Mouse (Mus musculus): ENCODE measurements at regions not wholly inside any gene's neighbourhood (a gene's known extent, or its start where the extent isn't known, plus 50 kb on each side); places are given as distances from the start of the nearest gene placed in this dataset.
"Not testable (repeated sequence)": the region's sequence is repeated elsewhere in the genome, so short reads cannot be mapped to it uniquely, and the experiment has no call there.

DNA sequence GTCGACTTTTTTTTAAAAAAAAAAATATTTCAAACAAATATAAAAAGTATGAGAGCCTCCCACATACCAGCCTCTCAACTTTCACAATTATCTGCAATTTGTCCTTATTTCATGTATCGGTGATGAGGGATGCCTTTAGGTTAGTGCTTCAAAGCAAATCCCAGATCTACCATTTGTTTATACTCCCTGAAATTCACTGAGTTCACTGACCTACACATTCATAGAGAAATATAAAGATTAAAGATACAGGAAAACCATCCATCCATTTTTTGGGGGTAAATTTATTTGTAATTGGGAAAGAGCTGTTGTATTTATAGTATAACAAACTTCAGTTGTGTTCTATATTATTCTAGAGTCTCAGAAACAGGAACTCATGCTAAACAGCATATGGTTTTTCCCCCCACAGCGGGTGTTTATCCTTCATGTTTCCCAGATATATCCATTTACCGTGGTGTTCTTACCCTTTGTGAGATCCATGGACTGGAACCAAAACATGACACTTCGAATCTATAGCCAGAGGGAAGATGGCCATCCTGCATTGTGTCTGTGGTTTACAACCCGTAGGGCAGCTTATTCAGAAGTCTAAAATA lies 120.1 kb upstream of the Cpsf6 start:
- no peak for DNase-seq (ENCODE audit: low spot score in 2 of 2)

DNA sequence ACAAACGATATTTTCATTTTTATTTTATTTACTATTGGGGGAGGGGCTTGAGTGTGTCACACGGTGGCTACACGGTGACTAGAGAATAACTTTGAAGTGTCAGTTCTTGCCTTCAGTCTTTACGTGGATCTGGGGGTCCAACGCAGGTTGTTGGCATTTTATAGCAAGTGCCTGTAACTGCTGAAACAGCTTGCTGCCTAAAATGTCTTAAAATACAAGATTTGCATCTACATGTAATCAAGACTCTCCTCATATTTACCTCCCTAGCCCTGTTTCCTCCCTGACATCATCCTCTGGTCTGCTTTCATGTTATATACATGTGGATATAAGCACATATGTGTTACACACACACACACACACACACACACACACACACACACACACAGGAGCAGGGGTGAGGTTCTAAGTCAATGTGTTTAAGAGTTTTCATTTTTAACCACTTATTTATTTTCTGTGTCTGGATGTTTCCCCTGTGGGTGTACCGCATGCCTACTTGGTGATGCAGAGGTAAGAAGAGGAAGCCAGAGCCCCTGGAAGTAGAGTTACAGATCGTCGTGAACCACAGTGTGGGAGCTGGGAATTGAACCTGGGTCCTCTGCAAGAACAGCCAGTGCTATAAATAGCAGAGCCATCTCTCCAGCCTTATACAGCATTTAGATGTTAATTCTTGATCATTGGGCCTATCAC lies 119.5 kb upstream of the Cpsf6 start:
- DNase-seq (ENCODE audit: low spot score in 2 of 2): no peak

DNA sequence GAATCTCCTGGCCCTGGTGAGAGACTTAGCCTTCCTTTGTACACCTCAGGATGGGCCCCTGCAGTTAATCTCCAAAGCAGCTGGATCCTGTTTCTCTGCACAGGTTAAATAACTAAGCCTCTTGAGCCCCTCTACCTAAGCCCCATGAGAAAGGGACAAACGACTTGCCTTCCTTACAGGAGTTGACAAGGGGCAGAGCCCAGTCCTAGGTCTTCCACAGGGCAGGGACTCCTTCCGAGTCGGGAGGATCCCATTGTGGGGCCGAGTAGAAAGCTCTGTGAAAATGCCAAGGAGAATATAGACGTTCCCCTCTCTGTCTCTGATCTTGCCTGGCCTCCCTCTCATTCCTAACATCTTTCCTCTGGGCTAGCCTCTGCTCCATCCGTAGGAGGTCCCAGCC lies 118.7 kb upstream of the Cpsf6 start:
- DNase-seq (ENCODE audit: low spot score in 2 of 2): no peak

GRCm38 (mm10) chr10:117497565-117498256 lies 117.9 kb upstream of the Cpsf6 start:
- DNase-seq (ENCODE audit: low spot score in 2 of 2): no peak

DNA sequence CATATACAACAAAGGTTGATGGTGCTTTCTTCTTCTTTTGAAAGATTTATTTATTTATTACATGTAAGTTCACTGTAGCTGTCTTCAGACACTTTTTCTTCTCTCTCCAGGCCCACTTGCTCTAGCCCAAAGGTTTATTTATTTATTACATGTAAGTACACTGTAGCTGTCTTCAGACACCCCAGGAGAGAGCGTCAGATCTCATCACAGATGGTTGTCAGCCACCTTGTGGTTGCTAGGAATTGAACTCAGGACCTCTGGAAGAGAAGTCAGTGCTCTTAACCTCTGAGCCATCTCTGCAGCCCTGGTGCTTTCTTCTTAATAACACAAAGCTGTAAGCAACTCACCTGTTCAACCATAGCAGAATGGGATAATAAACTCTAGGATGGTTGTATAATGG lies 117.3 kb upstream of the Cpsf6 start:
- not testable (repeated sequence) for DNase-seq (ENCODE audit: low spot score in 2 of 2)

DNA sequence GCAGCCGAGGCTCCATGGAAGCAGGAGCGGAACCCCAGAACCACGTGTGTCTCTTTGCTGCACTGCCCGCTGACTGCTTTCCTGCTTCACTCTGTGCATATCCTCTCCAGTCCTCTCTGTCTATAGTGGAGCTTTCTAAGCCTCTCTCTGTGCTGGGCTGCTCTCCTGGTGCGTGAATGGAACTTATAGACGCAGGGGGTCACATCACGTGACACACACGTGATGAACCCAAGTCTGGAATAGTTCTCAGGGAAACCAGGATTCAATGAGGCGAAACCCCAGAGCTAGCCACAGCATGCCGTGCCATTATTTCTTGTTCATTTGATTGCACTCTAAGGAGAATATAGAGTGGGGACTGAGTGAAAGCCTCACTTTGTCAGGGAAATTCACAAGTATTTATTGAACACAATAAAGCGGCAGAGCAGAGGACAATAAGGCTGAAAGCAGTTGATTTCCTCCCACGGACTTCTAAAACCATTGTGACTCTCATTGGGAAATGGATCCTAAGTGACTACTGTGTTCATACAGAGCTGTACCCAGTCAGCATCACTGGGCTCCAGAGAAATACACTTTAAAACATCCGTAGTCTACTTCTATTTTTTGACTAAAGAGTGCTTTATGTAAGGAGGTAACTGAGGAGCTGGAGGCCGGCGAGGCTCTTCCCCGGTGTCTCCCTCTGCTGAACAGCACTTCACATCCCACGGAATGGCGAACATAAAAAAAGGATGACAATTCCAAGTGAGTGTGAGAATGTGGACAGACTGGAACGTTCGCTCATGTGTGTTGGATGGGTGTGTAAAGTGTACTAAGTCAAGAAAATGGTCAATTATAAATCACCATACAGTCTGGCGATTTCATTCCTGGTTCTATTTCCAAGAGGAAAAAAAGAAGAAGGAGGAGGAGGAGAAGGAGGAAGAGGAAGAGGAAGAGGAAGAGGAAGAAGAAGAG lies 116.5 kb upstream of the Cpsf6 start:
- no peak for DNase-seq (ENCODE audit: low spot score in 2 of 2)

- no peak for DNase-seq (ENCODE audit: low spot score in 2 of 2)
These were observed 114.4 kb upstream of the Cpsf6 start for GRCm38 (mm10) chr10:117494171-117494701.

- DNase-seq (ENCODE audit: low spot score in 2 of 2): no peak
These were observed 114.0 kb upstream of the Cpsf6 start for GRCm38 (mm10) chr10:117493824-117494121.

DNA sequence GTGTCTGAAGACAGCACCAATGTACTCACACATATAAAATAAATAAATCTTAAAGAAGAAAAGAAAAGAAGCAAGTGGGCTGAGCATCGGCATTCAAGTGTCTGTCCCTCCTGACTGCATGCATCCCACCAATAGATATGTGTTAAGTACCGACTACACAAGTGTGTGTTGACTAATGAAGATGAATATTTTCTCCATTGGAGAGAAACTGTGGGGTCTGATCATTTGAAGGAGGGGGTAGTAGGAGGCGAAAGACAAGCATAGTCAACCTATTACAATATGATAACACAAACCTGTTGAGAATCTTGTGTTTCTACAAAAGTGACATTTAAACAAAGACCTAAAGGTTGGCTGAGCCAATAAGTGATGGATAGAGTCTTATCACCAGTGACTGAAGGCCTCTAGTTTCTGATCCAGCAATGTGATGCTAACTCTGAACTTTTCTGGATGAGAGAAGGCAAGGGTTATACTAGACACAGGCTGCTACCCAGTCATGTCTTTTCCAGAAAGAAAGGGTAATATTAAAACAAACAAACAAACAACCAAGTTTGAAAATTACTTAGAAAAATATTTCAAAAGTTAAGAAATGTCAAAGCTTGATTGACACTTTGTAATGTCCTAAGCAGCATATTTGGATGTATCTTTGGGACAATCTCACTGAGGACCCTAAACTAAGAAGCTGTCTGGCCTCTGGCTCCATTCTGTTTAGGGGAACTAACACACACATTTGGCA lies 113.4 kb upstream of the Cpsf6 start:
- no peak for DNase-seq (ENCODE audit: low spot score in 2 of 2)

GRCm38 (mm10) chr10:117492391-117492990 lies 112.7 kb upstream of the Cpsf6 start:
- DNase-seq (ENCODE audit: low spot score in 2 of 2): no peak

GRCm38 (mm10) chr10:117491711-117492110 lies 111.9 kb upstream of the Cpsf6 start:
- DNase-seq (ENCODE audit: low spot score in 2 of 2): no peak

GRCm38 (mm10) chr10:117490851-117491595 lies 111.2 kb upstream of the Cpsf6 start:
- no peak for DNase-seq (ENCODE audit: low spot score in 2 of 2)

DNA sequence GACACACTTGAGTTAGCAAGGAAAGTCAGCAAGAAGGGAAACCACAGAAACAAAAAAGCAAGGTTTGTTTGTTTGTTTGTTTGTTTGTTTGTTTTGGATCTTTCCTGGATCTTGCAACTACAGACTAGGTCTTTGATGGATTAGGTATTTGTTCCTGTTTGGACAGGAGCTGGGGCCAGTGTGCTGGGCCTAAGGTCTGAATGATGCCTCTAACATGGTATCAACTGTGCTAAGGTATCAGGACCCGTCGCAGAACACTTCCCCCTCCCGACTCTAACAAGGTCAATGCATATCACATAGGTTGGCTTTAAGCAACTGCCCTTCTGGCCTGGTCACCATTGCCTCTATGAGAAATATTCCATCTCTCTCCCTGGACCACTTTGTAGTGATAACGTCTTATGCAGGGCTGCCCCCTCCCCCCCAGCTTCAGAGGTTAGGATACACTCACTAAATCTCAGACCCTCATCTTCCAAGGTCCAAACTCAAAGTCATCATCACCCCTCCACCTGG lies 103.3 kb upstream of the Cpsf6 start:
- no peak for DNase-seq (ENCODE audit: low spot score in 2 of 2)

- no peak for DNase-seq (ENCODE audit: low spot score in 2 of 2)
These were observed 102.5 kb upstream of the Cpsf6 start for GRCm38 (mm10) chr10:117482361-117482760.

DNA sequence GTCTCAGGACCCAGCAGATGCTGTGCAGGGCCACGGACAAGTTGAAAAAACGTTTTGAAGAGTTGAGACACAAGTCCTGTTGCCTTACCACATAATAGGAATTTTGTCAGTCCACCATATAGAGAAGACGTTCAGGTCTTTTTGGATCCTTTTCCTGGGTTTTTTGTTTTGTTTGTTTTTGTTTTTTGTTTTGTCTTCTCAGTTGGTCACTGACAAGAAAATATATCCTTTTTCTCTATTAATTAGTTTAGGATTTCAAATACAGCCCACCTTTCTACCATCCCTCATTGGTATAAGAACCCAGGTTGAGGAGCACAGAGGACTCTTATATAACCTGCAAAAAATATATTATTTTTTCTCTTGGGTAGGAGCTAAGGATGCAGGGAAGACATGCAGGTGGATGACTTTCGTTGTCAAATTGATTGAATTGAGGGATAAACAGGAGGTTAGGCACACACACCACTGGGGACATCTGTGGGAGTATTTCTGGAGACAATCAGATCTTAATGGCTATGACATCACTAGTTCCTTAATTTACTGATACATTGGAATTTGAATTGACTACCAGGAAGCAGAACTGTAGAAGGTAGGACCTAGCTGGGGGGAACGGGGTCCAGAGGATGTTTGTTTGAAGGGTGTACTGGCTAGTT lies 101.7 kb upstream of the Cpsf6 start:
- no peak for DNase-seq (ENCODE audit: low spot score in 2 of 2)

DNA sequence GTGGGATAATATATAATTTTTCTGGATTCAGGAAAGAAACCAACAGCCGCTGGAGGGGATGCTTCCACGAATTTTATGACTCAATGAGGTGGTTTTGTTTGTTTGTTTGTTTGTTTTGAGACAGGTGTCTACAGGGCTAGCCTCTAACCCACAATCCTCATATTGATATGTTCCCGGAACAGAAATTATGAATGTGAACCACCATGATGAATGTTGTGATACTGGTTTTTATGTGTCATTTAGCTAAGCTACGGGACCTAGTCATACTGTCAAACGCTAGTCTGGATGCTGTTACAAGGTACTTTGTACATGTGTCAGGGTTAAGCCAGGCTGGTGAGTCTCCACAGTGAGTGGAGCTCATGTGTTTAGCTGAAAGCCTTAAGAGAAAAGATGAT lies 100.6 kb upstream of the Cpsf6 start:
- DNase-seq (ENCODE audit: low spot score in 2 of 2): no peak

GRCm38 (mm10) chr10:117479721-117480455 lies 100.1 kb upstream of the Cpsf6 start:
- DNase-seq (ENCODE audit: low spot score in 2 of 2): no peak

DNA sequence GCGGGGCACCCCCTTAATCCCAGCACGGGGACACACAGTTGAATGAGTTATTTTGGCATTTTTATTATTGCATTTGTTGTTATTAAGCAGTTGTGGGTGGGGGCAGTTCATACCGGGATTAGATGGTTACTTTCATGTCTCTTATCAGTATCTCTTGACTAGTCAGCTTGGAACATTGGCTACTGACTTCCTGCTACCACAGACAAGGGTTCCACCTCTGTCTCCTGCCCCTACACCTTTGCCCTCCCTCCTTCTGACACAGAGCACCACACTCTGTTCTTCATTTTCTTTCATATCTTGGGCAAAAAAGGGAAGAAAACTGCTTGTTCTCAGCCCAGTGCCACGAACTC lies 99.1 kb upstream of the Cpsf6 start:
- no peak for DNase-seq (ENCODE audit: low spot score in 2 of 2)

Measured in right cerebral cortex, adult 2 months (tissue).